In the genomic region with DNA sequence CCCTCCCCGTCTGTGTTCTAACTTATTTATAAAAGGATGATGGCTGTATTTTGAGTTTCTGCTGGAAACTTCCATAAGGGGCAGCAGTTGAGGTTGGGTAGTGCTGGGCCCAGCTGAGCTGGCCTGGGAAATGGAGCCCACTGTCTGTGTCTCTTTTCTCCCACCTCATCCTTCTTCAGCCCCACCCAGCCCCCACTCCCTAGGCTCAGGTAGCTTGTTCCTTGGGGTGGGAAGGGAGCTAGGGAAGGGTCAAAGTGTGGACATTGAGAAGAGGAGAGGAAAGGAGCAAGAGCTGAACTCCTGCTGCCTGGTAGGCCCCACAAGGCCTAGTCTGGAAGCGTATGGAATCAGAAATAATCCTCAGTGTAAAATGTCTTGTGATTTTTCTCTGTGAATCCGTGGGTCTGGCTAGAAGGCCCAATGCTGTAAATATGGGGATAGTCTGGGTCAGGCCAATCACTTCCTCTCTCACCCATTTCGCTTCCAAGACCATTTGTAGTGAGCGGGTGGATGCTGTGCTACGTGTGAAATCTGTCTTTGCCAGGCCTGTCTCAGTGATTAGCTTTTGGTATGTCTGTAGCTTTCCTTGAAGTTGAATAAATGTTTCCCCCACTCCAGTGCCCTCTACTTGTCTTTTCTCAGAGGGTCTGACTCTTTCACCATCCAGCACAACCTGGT, we compare ENCODE assay signal across 18 mouse cellular contexts. TPM values are rescaled to one million over a fixed set of nuclear protein-coding genes. Genes with fewer than 3 reads are reported as not detected.
DNase-seq lines count a peak whose midpoint lies in the region; ATAC-seq and TF ChIP-seq lines count a peak whose summit lies in the region.
"Had no signal": no experiment of that assay in that cellular context is flagged by ENCODE, and none has a peak within 500 bp of the region (broad histone marks: within the 10 kb centered on the region; RNA-seq: fewer than 3 reads in every experiment).

No protein-coding gene starts in this region.

- H3K4me3 ChIP-seq in lung, postnatal 0 days (ENCODE audit: low read depth, low read length): peak overlapping the region; percentile 57; the same call in 1 of the 2 replicates
- no peak overlapping the region for H3K4me3 ChIP-seq in lung, adult 2 months (replicated peaks; ENCODE audit: extremely low read depth, low read depth, low read length)
- H3K4me3 ChIP-seq: erythroblast, embryonic 14.5 days had no signal

- H3K4me1 ChIP-seq in lung, postnatal 0 days (ENCODE audit: insufficient read depth, low read depth, low read length): peaks cover 11% of the 10 kb centered on the region; the same call in 1 of the 2 replicates
- H3K4me1 ChIP-seq in lung, adult 2 months (ENCODE audit: control insufficient read depth, insufficient read depth, low read length): peaks cover 10% of the 10 kb centered on the region

- ATAC-seq in lung, postnatal 0 days: no peak
- ATAC-seq: forebrain, postnatal 0 days; liver, embryonic 12.5 days had no signal

- peak overlapping the region; percentile 73 for H3K4me2 ChIP-seq in lung, postnatal 0 days (replicated peaks; ENCODE audit: low read depth, low read length)

- TF ChIP-seq EP300 in lung, postnatal 0 days (IDR thresholded peaks at IDR 0.05): no peak

- 49% methylated on average over 6 of the region's 6 CpGs for WGBS in lung, postnatal 0 days
- WGBS in lung, adult 2 months: 69% methylated on average over 6 of the region's 6 CpGs

- H3K27me3 ChIP-seq in lung, postnatal 0 days (replicated peaks; ENCODE audit: insufficient read depth, low read length): peaks cover 20% of the 10 kb centered on the region

- no peak for TF ChIP-seq POLR2A in lung, adult 2 months (IDR thresholded peaks at IDR 0.05; ENCODE audit: borderline replicate concordance, extremely low read depth, low read depth, low read length)

- no peaks in the 10 kb centered on the region for H3K36me3 ChIP-seq in lung, postnatal 0 days (ENCODE audit: insufficient read depth, low read length)
- H3K36me3 ChIP-seq: liver, embryonic 12.5 days had no signal

- H3K27ac ChIP-seq in lung, postnatal 0 days (ENCODE audit: low read length): peak overlapping the region; percentile 94
- H3K27ac ChIP-seq: liver, embryonic 12.5 days had no signal

- H3K9ac ChIP-seq in lung, postnatal 0 days (replicated peaks; ENCODE audit: low read depth): peak overlapping the region; percentile 82
- H3K9ac ChIP-seq: forebrain, postnatal 0 days; liver, embryonic 12.5 days had no signal

- no peak for TF ChIP-seq CTCF in lung, postnatal 0 days (IDR thresholded peaks at IDR 0.05)
- TF ChIP-seq CTCF in lung, adult 2 months (IDR thresholded peaks at IDR 0.05; ENCODE audit: insufficient read depth, low read length): no peak

- DNase-seq in adrenal gland, adult 2 months: peak; percentile 66
- no peak for DNase-seq in adrenal gland, postnatal 25 days
- DNase-seq in lung, postnatal 0 days (ENCODE audit: low spot score): peak; percentile 42
- no peak for DNase-seq in lung, adult 2 months
- peak; percentile 55 for DNase-seq in neural tube, embryonic 10.5 days (ENCODE audit: extremely low spot score, low spot score)
- DNase-seq in ovary, postnatal 10 days (ENCODE audit: low spot score): no peak
- DNase-seq in layer of hippocampus, adult 9-10 months (ENCODE audit: low spot score): no peak
- no peak for DNase-seq in frontal cortex, postnatal 14 days (ENCODE audit: low spot score in 2 of 2)
- DNase-seq: cerebellum, adult 2 months; forebrain, postnatal 0 days; gastrocnemius, postnatal 14 days; layer of hippocampus, adult 9-11 months; right cerebral cortex, postnatal 25 days; thymus, postnatal 36 days had no signal

- no peaks in the 10 kb centered on the region for H3K9me3 ChIP-seq in lung, postnatal 0 days (ENCODE audit: low read length)
- H3K9me3 ChIP-seq: liver, embryonic 12.5 days had no signal

RNA-seq across cellular contexts. Expression of gene Hoxb5, which starts 2.5 kb away (rescaled TPM):
- 10 to 100 TPM; 15.2 to 31.6 TPM for total RNA-seq in adrenal gland, adult 2 months (2021)
- 43.4 and 45.6 TPM in 2 replicates for polyA plus RNA-seq in adrenal gland, adult 2 months (2012; rRNA removed)
- 36.5 and 36.8 TPM in 2 replicates for total RNA-seq in adrenal gland, postnatal 25 days (2021)
- polyA plus RNA-seq in lung, postnatal 0 days (2015; fragmentation: Nextera tagmentation; extraction: Ambion mirVana): 16.8 and 17.3 TPM in 2 replicates
- 12.1 and 15.6 TPM in 2 replicates for polyA plus RNA-seq in lung, adult 2 months (2012; rRNA removed)
- total RNA-seq: forebrain, postnatal 0 days; left cerebral cortex, postnatal 10 days had no signal
- polyA plus RNA-seq: erythroblast, embryonic 14.5 days; forebrain, postnatal 0 days had no signal

RNA-seq across cellular contexts. Expression of gene Hoxb4, which starts 12.4 kb away (rescaled TPM):
- total RNA-seq in adrenal gland, adult 2 months (2021): 10 to 100 TPM; 16.7 to 21.8 TPM
- 27.9 and 30.0 TPM in 2 replicates for polyA plus RNA-seq in adrenal gland, adult 2 months (2012; rRNA removed)
- total RNA-seq in adrenal gland, postnatal 25 days (2021): 27.6 and 31.5 TPM in 2 replicates
- 2.6 and 3.0 TPM in 2 replicates for polyA plus RNA-seq in lung, postnatal 0 days (2015; fragmentation: Nextera tagmentation; extraction: Ambion mirVana)
- 9.9 and 12.5 TPM in 2 replicates for polyA plus RNA-seq in lung, adult 2 months (2012; rRNA removed)
- total RNA-seq: forebrain, postnatal 0 days; left cerebral cortex, postnatal 10 days had no signal
- polyA plus RNA-seq: erythroblast, embryonic 14.5 days; forebrain, postnatal 0 days had no signal

RNA-seq across cellular contexts. Expression of gene Hoxb6, which starts 13.4 kb away (rescaled TPM):
- 10 to 100 TPM; 33.0 to 72.2 TPM for total RNA-seq in adrenal gland, adult 2 months (2021)
- 201 and 210 TPM in 2 replicates for polyA plus RNA-seq in adrenal gland, adult 2 months (2012; rRNA removed)
- total RNA-seq in adrenal gland, postnatal 25 days (2021): 74.4 and 78.8 TPM in 2 replicates
- 7.3 and 7.4 TPM in 2 replicates for polyA plus RNA-seq in lung, postnatal 0 days (2015; fragmentation: Nextera tagmentation; extraction: Ambion mirVana)
- 8.1 and 8.2 TPM in 2 replicates for polyA plus RNA-seq in lung, adult 2 months (2012; rRNA removed)
- total RNA-seq: forebrain, postnatal 0 days; left cerebral cortex, postnatal 10 days had no signal
- polyA plus RNA-seq: erythroblast, embryonic 14.5 days; forebrain, postnatal 0 days had no signal

RNA-seq across cellular contexts. Expression of gene Hoxb3, which starts 17.5 kb away (rescaled TPM):
- 10 to 100 TPM; 20.1 to 21.9 TPM for total RNA-seq in adrenal gland, adult 2 months (2021)
- polyA plus RNA-seq in adrenal gland, adult 2 months (2012; rRNA removed): 89.4 and 94.9 TPM in 2 replicates
- total RNA-seq in adrenal gland, postnatal 25 days (2021): 33.0 and 40.1 TPM in 2 replicates
- polyA plus RNA-seq in lung, postnatal 0 days (2015; fragmentation: Nextera tagmentation; extraction: Ambion mirVana): 1.5 and 2.2 TPM in 2 replicates
- polyA plus RNA-seq in lung, adult 2 months (2012; rRNA removed): 11.0 and 13.2 TPM in 2 replicates
- total RNA-seq: forebrain, postnatal 0 days; left cerebral cortex, postnatal 10 days had no signal
- polyA plus RNA-seq: erythroblast, embryonic 14.5 days; forebrain, postnatal 0 days had no signal

RNA-seq across cellular contexts. Expression of gene Hoxb7, which starts 19.2 kb away (rescaled TPM):
- 10 to 100 TPM; 46.4 to 46.7 TPM for total RNA-seq in adrenal gland, adult 2 months (2021)
- polyA plus RNA-seq in adrenal gland, adult 2 months (2012; rRNA removed): 48.8 and 55.9 TPM in 2 replicates
- 54.7 and 58.6 TPM in 2 replicates for total RNA-seq in adrenal gland, postnatal 25 days (2021)
- 1.3 and 1.9 TPM in 2 replicates for polyA plus RNA-seq in lung, postnatal 0 days (2015; fragmentation: Nextera tagmentation; extraction: Ambion mirVana)
- 0.52 and 1.1 TPM in 2 replicates for polyA plus RNA-seq in lung, adult 2 months (2012; rRNA removed)
- total RNA-seq: forebrain, postnatal 0 days; hematopoietic stem cell, adult 5-6 weeks; left cerebral cortex, postnatal 10 days had no signal
- polyA plus RNA-seq: cerebellum, adult 2 months; erythroblast, embryonic 14.5 days; forebrain, postnatal 0 days had no signal

Comparison
In these comparisons a context has a peak if more than half of its experiments do, and no peak if none do; other contexts are left out.
1. DNase-seq: peak in adrenal gland, adult 2 months (single experiment), lung, postnatal 0 days (single experiment) and neural tube, embryonic 10.5 days (single experiment); none in adrenal gland, postnatal 25 days (single experiment), lung, adult 2 months (single experiment), ovary, postnatal 10 days (single experiment), layer of hippocampus, adult 9-10 months (single experiment) and frontal cortex, postnatal 14 days (0 of 2).
2. RNA of gene Hoxb6, which starts 13.4 kb away (polyA plus RNA-seq): 201 to 210 TPM in adrenal gland, adult 2 months; 8.1 to 8.2 TPM in lung, adult 2 months and 7.3 to 7.4 TPM in lung, postnatal 0 days; every median in the first group is over 10 times any median in the second.